Mouse (Mus musculus): ENCODE measurements around the gene Ece1.

DNA sequence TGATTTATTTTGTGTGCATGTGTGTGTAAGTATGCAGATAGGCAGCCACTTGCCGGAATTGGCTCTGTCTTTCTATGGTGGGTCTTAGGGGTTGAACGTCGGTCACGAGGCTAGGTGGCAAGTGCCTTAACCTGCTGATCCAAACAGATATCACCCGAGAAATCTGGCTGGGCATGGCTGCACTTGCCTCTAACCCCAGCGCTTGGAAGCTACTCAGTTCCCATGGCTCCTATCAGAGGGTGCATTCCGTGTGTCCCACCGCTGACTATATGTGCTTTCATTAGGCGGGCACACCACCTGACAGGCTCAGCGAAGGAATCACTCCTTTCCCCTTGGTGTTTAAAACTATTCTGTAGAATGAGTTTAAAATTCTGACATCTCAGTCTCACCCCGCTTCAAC lies 30.4 kb upstream of the Ece1 start:
- TF ChIP-seq CTCF (IDR thresholded peaks at IDR 0.05; ENCODE audit: borderline replicate concordance, insufficient read depth, low read length): no peak
- TF ChIP-seq POLR2A (IDR thresholded peaks at IDR 0.05; ENCODE audit: low read depth, low read length): no peak

Measured in embryonic fibroblast, embryonic 13.5 days (primary cell).